14 mouse cellular contexts compared by ENCODE assay signal in genomic region chr17:25925348-25925747, GRCm38 (mm10). TPM values are rescaled to one million over a fixed set of nuclear protein-coding genes. Genes with fewer than 3 reads are reported as not detected.
DNase-seq lines count a peak whose midpoint lies in the region; ATAC-seq lines count a peak whose summit lies in the region.
"Had no signal": no experiment of that assay in that cellular context is flagged by ENCODE, and none has a peak within 500 bp of the region (broad histone marks: within the 10 kb centered on the region; RNA-seq: fewer than 3 reads in every experiment).

No protein-coding gene starts in this region.

- no peak overlapping the region for H3K4me2 ChIP-seq in heart, embryonic 12.5 days
- no peak overlapping the region for H3K4me2 ChIP-seq in intestine, embryonic 16.5 days (ENCODE audit: low read depth, low read length)
- H3K4me2 ChIP-seq: embryonic facial prominence, embryonic 13.5 days had no signal

- no peaks in the 10 kb centered on the region for H3K27me3 ChIP-seq in heart, embryonic 12.5 days (replicated peaks)
- no peaks in the 10 kb centered on the region for H3K27me3 ChIP-seq in intestine, embryonic 16.5 days (replicated peaks; ENCODE audit: control insufficient read depth, insufficient read depth, low read length)
- H3K27me3 ChIP-seq: CH12.LX; embryonic facial prominence, embryonic 13.5 days had no signal

- no peak for ATAC-seq in heart, embryonic 12.5 days (ENCODE audit: insufficient number of reproducible peaks, low FRiP score)
- no peak for ATAC-seq in activated CD4-positive, CD25-positive, alpha-beta regulatory T cell, adult 4 months
- no peak for ATAC-seq in intestine, embryonic 16.5 days

- H3K9ac ChIP-seq in heart, embryonic 12.5 days = no peak overlapping the region
- H3K9ac ChIP-seq in intestine, embryonic 16.5 days (ENCODE audit: low read depth, low read length) = no peak overlapping the region
- H3K9ac ChIP-seq: embryonic facial prominence, embryonic 13.5 days had no signal

- WGBS in heart, embryonic 12.5 days = 73% methylated on average over 2 of the region's 2 CpGs
- WGBS in intestine, embryonic 16.5 days = 75% methylated on average over 2 of the region's 2 CpGs

- H3K9me3 ChIP-seq in heart, embryonic 12.5 days (replicated peaks) = no peaks in the 10 kb centered on the region
- H3K9me3 ChIP-seq in intestine, embryonic 16.5 days (ENCODE audit: control insufficient read depth, low read length) = no peaks in the 10 kb centered on the region
- H3K9me3 ChIP-seq: embryonic facial prominence, embryonic 13.5 days; midbrain, embryonic 10.5 days had no signal

- H3K36me3 ChIP-seq in heart, embryonic 12.5 days = peaks cover 53% of the 10 kb centered on the region
- peaks cover 13% of the 10 kb centered on the region for H3K36me3 ChIP-seq in intestine, embryonic 16.5 days (ENCODE audit: control insufficient read depth, insufficient read depth, low read length)

- H3K4me3 ChIP-seq in heart, embryonic 12.5 days = no peak overlapping the region
- no peak overlapping the region for H3K4me3 ChIP-seq in intestine, embryonic 16.5 days (ENCODE audit: low read length)
- H3K4me3 ChIP-seq: embryonic facial prominence, embryonic 13.5 days; midbrain, embryonic 10.5 days had no signal

- H3K4me1 ChIP-seq in heart, embryonic 12.5 days (replicated peaks) = peaks cover 6% of the 10 kb centered on the region; the same call in 1 of the 2 replicates
- H3K4me1 ChIP-seq in intestine, embryonic 16.5 days (ENCODE audit: control insufficient read depth, insufficient read depth, low read length) = no peaks in the 10 kb centered on the region

- no peak overlapping the region for H3K27ac ChIP-seq in heart, embryonic 12.5 days (ENCODE audit: poor library complexity, severe bottlenecking)
- no peak overlapping the region for H3K27ac ChIP-seq in intestine, embryonic 16.5 days (ENCODE audit: low read length)
- H3K27ac ChIP-seq: embryonic facial prominence, embryonic 13.5 days; midbrain, embryonic 10.5 days had no signal

- DNase-seq in heart, adult 18-20 months = peak; percentile 72 to 82
- DNase-seq in 3T3-L1 (ENCODE audit: low read depth, low spot score) = peak; percentile 20
- peak; percentile 75 to 84 for DNase-seq in cerebellum, postnatal 14 days
- peak; percentile 52 for DNase-seq in heart, postnatal 4 days
- DNase-seq in c-Kit-positive CD71-positive TER-119-positive erythroid progenitor cells, embryonic 14.5 days (ENCODE audit: low spot score) = no peak
- DNase-seq: retina, postnatal 1 day had no signal

RNA-seq across cellular contexts. Expression of gene Rab40c, which starts 5.8 kb away (rescaled TPM):
- total RNA-seq in heart, adult 18-20 months (2021) = 10 to 100 TPM; 14.5 to 15.3 TPM
- 17.1 and 18.1 TPM in 2 replicates for polyA plus RNA-seq in heart, embryonic 12.5 days (2016; fragmentation: Nextera tagmentation; extraction: Ambion mirVana)
- 10 to 100 TPM; 16.1 to 16.6 TPM for total RNA-seq in heart, postnatal 4 days (2021)
- 1 to 10 TPM; 5.1 to 5.6 TPM for polyA plus RNA-seq in activated CD4-positive, CD25-positive, alpha-beta regulatory T cell, adult 4 months (2017; shearing (Covaris generic))
- 23.2 and 24.3 TPM in 2 replicates for polyA plus RNA-seq in intestine, embryonic 16.5 days (2015; fragmentation: Nextera tagmentation; extraction: Ambion mirVana)

RNA-seq across cellular contexts. Expression of gene Pigq, which starts 19.4 kb away (rescaled TPM):
- total RNA-seq in heart, adult 18-20 months (2021) = 10 to 100 TPM; 37.8 to 43.4 TPM
- 69.8 and 72.1 TPM in 2 replicates for polyA plus RNA-seq in heart, embryonic 12.5 days (2016; fragmentation: Nextera tagmentation; extraction: Ambion mirVana)
- total RNA-seq in heart, postnatal 4 days (2021) = 10 to 100 TPM; 86.0 to 89.4 TPM
- 10 to 100 TPM; 19.0 to 26.6 TPM for polyA plus RNA-seq in activated CD4-positive, CD25-positive, alpha-beta regulatory T cell, adult 4 months (2017; shearing (Covaris generic))
- polyA plus RNA-seq in intestine, embryonic 16.5 days (2015; fragmentation: Nextera tagmentation; extraction: Ambion mirVana) = 57.8 and 59.7 TPM in 2 replicates

RNA-seq across cellular contexts. Expression of gene Nhlrc4, which starts 19.4 kb away (rescaled TPM):
- total RNA-seq in heart, adult 18-20 months (2021) = under 1 TPM in 1 of 2 experiments, not detected in 1; 0.21 TPM
- polyA plus RNA-seq in heart, embryonic 12.5 days (2016; fragmentation: Nextera tagmentation; extraction: Ambion mirVana) = 0.36 and 1.2 TPM in 2 replicates
- total RNA-seq in heart, postnatal 4 days (2021) = not detected
- not detected for polyA plus RNA-seq in activated CD4-positive, CD25-positive, alpha-beta regulatory T cell, adult 4 months (2017; shearing (Covaris generic))
- 0.73 TPM in 1 of 2 replicates, not detected in the other for polyA plus RNA-seq in intestine, embryonic 16.5 days (2015; fragmentation: Nextera tagmentation; extraction: Ambion mirVana)
- total RNA-seq: CH12.LX; gastrocnemius, postnatal 4 days had no signal
- polyA plus RNA-seq: embryonic facial prominence, embryonic 13.5 days; intestine, embryonic 14.5 days; midbrain, embryonic 10.5 days had no signal

RNA-seq across cellular contexts. Expression of gene A930017K11Rik, which starts 27.0 kb away (rescaled TPM):
- total RNA-seq in heart, adult 18-20 months (2021) = under 1 TPM; 0.32 to 0.57 TPM
- polyA plus RNA-seq in heart, embryonic 12.5 days (2016; fragmentation: Nextera tagmentation; extraction: Ambion mirVana) = 0.08 and 0.17 TPM in 2 replicates
- not detected for total RNA-seq in heart, postnatal 4 days (2021)
- polyA plus RNA-seq in activated CD4-positive, CD25-positive, alpha-beta regulatory T cell, adult 4 months (2017; shearing (Covaris generic)) = not detected
- 0.21 and 0.22 TPM in 2 replicates for polyA plus RNA-seq in intestine, embryonic 16.5 days (2015; fragmentation: Nextera tagmentation; extraction: Ambion mirVana)
- total RNA-seq: CH12.LX; gastrocnemius, postnatal 4 days had no signal

RNA-seq across cellular contexts. Expression of gene Wfikkn1, which starts 44.7 kb away (rescaled TPM):
- total RNA-seq in heart, adult 18-20 months (2021) = under 1 TPM; 0.21 to 0.50 TPM
- 0.19 and 0.40 TPM in 2 replicates for polyA plus RNA-seq in heart, embryonic 12.5 days (2016; fragmentation: Nextera tagmentation; extraction: Ambion mirVana)
- 1 to 10 TPM in 1 of 2 experiments, under 1 TPM in 1; 0.70 to 1.1 TPM for total RNA-seq in heart, postnatal 4 days (2021)
- polyA plus RNA-seq in activated CD4-positive, CD25-positive, alpha-beta regulatory T cell, adult 4 months (2017; shearing (Covaris generic)) = under 1 TPM; 0.48 to 0.82 TPM
- polyA plus RNA-seq in intestine, embryonic 16.5 days (2015; fragmentation: Nextera tagmentation; extraction: Ambion mirVana) = 0.16 and 0.55 TPM in 2 replicates
